Mouse (Mus musculus) brain, adult 2 months (tissue): ENCODE data around the gene Clstn3.
"Not testable (repeated sequence)": the region's sequence is repeated elsewhere in the genome, so short reads cannot be mapped to it uniquely, and the experiment has no call there.

Experiments
- DNase-seq: peaks from one replicate; pipeline ENCODE4 v3.0.0; 2011; ENCODE audit warnings: low read depth, low spot score

The Clstn3 gene

GRCm38 (mm10) chr6:124448959-124449667, 15.5 kb downstream of the Clstn3 start:
- no peak for DNase-seq

GRCm38 (mm10) chr6:124448186-124448852, 16.3 kb downstream of the Clstn3 start:
- DNase-seq, result peak; percentile 54

- no peak for DNase-seq
These were observed 17.2 kb downstream of the Clstn3 start for GRCm38 (mm10) chr6:124447356-124447755.

- DNase-seq, result no peak
These were observed 18.1 kb downstream of the Clstn3 start for GRCm38 (mm10) chr6:124446459-124446858.

DNA sequence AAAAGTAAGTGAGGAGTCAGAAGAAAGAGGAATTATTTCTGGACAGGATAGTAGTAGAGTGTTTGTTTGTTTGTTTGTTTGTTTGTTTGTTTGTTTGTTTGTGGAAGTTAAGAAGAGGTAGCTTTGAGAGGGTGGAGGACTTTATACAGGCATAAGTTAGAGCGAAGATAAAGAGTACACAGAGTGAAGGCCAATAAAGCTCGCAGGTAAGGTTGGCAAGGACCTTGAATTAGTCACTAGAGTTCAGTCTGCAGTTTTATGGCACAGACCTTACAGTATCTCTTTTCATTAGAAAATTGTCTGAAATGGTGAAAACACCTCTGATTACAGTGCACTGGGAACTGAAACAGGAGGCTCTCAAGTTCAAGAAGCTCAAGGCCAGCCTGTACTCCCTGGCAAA, 18.6 kb downstream of the Clstn3 start:
- DNase-seq, result no peak

DNA sequence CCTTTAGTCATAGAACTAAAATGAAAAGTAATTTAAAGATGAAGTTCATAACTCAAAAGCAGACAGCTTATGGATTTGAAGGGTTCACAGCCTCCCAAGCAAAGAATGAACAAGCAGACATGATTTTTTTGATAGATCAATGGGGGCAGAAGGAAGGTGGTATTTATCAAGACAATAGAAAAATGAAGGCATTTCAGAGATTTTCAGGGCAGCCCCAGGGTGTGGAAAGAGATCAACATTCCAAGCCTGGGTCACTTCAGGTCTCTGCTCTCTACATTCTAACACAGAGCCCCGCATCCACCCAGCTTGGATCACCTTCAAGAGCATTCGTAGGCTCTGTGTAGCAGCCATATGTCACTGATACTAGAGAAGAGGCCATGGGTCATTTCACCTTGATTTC, 21.3 kb downstream of the Clstn3 start:
- no peak for DNase-seq

GRCm38 (mm10) chr6:124436245-124436644, 28.3 kb downstream of the Clstn3 start:
- no peak for DNase-seq

DNA sequence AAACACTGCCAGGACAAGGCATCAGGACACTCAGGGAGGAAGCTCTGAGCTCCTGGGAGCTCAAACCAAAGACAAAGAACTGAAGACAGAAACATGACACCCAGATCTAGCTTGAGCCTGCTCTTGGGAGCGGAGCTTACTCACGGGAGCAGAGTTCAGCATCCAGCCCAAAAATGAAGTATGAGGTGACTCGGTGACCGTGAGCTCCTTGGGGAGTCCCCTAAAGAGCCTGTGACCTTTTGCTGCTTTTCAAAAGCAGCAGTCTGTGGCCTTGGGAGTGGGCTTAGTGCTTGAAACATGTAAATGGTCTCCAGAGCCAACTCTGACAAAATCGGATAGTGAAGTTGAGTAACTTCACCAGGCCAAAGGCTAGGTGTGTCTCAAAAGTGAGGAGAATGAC, 29.4 kb downstream of the Clstn3 start:
- no peak for DNase-seq

GRCm38 (mm10) chr6:124433688-124434324, 30.8 kb downstream of the Clstn3 start:
- DNase-seq, result no peak

DNA sequence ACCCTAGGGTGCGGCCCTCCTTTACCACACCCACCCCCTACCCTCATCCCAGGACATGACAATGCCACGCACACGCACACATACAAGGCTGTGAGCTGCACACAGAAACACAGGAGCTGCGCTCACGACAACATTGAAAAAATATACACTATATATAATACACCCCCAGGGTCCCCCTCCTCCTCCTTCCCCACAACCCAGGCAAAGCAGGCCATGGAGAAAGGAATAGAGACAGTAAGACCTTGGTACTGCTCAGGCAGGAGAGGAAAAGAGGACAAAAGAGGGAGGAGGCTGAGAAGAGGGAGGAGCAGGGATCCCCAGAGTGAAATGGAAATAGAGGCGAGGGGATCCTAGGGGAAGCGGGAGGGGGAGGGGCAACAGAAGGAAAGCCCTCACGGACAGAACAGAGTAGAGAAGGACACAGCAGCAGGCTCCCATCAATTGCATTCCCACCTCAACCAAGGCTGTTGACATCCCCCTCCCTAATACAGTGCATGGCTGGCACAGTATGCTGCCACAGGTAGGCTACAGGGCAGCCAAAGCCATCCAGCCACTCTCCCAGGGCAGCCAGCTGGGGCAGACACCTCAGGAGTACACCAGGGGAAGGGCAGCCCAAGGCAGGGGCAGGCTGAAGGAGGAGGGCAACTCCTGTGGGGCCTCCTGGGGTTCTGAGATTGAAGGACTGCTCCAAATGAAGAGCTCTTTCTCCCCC, 33.7 kb downstream of the Clstn3 start:
- no peak for DNase-seq

- DNase-seq, result no peak
These were observed 34.2 kb downstream of the Clstn3 start for GRCm38 (mm10) chr6:124430379-124430778.

- DNase-seq, result peak; percentile 60
These were observed 36.6 kb downstream of the Clstn3 start for GRCm38 (mm10) chr6:124427791-124428576.

GRCm38 (mm10) chr6:124427289-124427688, 37.3 kb downstream of the Clstn3 start:
- DNase-seq, result peak; percentile 85

- DNase-seq, result no peak
These were observed 38.0 kb downstream of the Clstn3 start for GRCm38 (mm10) chr6:124426604-124427003.

DNA sequence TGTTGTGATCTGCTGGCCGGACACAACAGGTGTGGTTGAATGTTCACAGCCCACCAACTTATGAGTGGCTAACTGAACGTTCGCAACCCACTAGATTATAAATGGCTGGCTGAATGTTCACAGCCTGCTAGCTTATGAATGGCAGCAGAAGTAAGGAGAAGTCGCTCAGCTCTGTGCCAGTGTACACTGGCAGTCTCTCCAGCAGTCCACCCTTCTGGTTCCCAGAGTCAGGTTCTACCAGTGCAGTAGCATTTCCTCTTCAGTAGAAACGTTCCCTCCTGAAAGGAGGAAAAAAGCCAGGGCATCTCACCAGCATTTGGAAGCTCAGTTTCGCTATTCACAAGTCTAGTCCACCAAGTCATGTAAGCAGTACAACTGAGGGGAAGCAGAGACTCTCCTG, 39.1 kb downstream of the Clstn3 start:
- DNase-seq, result no peak

DNA sequence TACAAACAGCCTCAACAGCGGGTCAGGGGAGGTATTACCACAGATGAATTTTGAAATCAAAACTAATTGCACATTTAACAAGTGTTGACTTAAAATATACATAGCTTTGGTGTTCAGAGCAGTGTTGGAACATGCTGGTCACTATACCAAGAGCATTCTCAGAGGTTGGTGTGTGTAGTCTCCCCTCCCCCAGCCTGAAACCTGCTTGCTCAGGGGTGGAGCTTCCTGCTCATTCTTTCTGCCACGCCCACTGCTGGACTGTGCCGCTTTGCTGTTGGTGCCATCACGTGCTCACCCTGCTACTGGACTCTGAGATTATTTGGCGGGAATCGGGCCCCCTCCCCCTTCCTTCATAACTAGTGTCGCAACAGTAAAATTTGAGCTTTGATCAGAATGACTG, 39.6 kb downstream of the Clstn3 start:
- DNase-seq, result not testable (repeated sequence)

DNA sequence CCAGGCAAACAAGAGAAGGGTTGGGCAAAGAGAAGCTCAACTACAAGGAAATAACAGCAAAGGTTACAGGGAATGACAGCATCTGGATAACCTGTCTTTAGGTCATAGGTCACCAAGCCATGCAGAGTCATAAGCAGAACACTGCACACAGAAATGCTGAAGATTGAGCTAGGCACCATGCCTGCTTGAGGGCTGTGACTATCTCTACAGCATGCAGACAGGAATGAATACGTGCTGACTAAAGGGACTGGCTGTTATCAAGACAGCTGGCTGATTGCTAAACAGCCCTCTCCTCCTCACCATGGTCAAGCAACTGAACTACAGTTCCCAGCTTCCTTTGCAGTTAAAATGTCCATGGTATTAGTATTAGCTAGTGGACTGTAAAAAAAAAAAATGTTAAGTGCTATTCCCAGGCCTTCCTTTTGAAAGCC, 40.5 kb downstream of the Clstn3 start:
- DNase-seq, result no peak

DNA sequence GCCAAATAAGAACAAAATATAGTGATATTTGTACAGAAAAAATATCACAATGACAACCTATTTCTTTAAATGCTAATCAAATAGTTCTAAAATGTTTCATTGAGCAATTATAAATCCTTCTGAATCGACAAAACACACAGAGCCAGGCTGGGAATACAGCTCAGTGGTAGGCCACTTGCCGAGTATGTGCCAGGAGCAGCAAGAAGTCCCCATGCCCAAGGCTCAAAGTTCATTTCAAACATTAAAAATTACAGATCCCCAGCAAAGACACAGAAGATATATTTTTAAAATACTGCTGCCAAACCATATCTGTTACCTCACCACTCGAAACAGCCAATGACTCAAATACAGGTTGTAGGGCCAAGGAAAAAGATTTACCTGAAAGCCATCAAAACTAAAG, 45.9 kb downstream of the Clstn3 start:
- DNase-seq, result no peak

- DNase-seq, result peak; percentile 94
These were observed 49.1 kb downstream of the Clstn3 start for GRCm38 (mm10) chr6:124415347-124416088.

DNA sequence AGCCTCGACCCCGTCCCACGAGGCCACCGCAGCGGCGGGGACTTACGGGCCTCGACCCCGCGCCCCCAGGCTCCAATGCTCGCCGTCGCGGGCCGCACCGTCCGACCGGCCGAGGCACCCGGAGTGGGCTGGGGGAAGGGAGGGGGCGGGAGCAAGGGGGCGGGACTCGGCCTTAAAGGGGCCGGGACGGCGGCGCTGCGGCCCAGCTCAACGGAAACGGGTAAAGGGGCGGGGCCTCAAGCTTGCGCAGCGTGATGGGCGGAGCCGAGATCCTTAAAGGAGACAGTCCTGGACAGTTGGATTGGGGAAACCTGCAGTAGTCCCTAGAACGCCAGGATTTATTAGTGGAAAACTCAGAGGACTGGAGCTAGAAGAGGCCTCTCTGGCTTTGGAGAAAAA, 49.7 kb downstream of the Clstn3 start, which contains the start of gene Pex5:
TSS of gene Pex5 (minus strand) at position 141 of the 399 bp plus-strand sequence.
- peak; percentile 98 for DNase-seq
